27 mouse cellular contexts compared by ENCODE assay signal in genomic region chr10:22919869-22920268, GRCm38 (mm10).
A peak's percentile ranks its signal among the peaks of the same experiment; 100 is the strongest.
DNase-seq lines count a peak whose midpoint lies in the region; ATAC-seq and TF ChIP-seq lines count a peak whose summit lies in the region.
"Had no signal": no experiment of that assay in that cellular context is flagged by ENCODE, and none has a peak within 500 bp of the region (broad histone marks: within the 10 kb centered on the region; RNA-seq: fewer than 3 reads in every experiment).

No protein-coding gene starts in this region.

- TF ChIP-seq EP300 in stomach, postnatal 0 days (optimal IDR thresholded peaks at IDR 0.05), result no peak

- no peak overlapping the region for H3K9ac ChIP-seq in heart, embryonic 13.5 days
- H3K9ac ChIP-seq in heart, embryonic 12.5 days, result no peak overlapping the region
- no peak overlapping the region for H3K9ac ChIP-seq in kidney, embryonic 15.5 days
- H3K9ac ChIP-seq in lung, embryonic 14.5 days, result no peak overlapping the region
- H3K9ac ChIP-seq in stomach, embryonic 14.5 days (replicated peaks; ENCODE audit: low read depth, low read length), result no peak overlapping the region
- H3K9ac ChIP-seq in stomach, postnatal 0 days (ENCODE audit: low read length), result no peak overlapping the region
- H3K9ac ChIP-seq: forebrain, embryonic 13.5 days; limb, embryonic 12.5 days; liver, embryonic 15.5 days; neural tube, embryonic 15.5 days had no signal

- ATAC-seq in heart, embryonic 13.5 days (ENCODE audit: extremely low read depth, insufficient number of reproducible peaks, low FRiP score, low TSS enrichment), result no peak
- no peak for ATAC-seq in heart, embryonic 12.5 days (ENCODE audit: insufficient number of reproducible peaks, low FRiP score)
- no peak for ATAC-seq in kidney, embryonic 15.5 days (replicated peaks; ENCODE audit: low FRiP score)
- peak; percentile 70 for ATAC-seq in lung, embryonic 14.5 days (ENCODE audit: insufficient read depth)
- ATAC-seq in stomach, embryonic 14.5 days (ENCODE audit: insufficient number of reproducible peaks, insufficient read depth, low FRiP score, low read depth), result no peak
- no peak for ATAC-seq in stomach, postnatal 0 days (ENCODE audit: low FRiP score, low TSS enrichment)
- ATAC-seq: forebrain, embryonic 13.5 days; hindbrain, embryonic 16.5 days had no signal

- H3K4me3 ChIP-seq in heart, embryonic 13.5 days, result no peak overlapping the region
- no peak overlapping the region for H3K4me3 ChIP-seq in heart, embryonic 12.5 days
- H3K4me3 ChIP-seq in kidney, embryonic 15.5 days (replicated peaks), result no peak overlapping the region
- no peak overlapping the region for H3K4me3 ChIP-seq in lung, embryonic 14.5 days (ENCODE audit: low read depth, low read length)
- H3K4me3 ChIP-seq in stomach, embryonic 14.5 days (ENCODE audit: low read depth, low read length), result no peak overlapping the region
- no peak overlapping the region for H3K4me3 ChIP-seq in stomach, postnatal 0 days (ENCODE audit: low read depth, low read length)
- H3K4me3 ChIP-seq: forebrain, embryonic 13.5 days; heart, adult 2 months; left cerebral cortex, adult 2 months; limb, embryonic 12.5 days; liver, embryonic 15.5 days; neural tube, embryonic 15.5 days had no signal

- 43% methylated on average over 1 of the region's 1 CpGs for WGBS in heart, embryonic 13.5 days
- 57% methylated on average over 1 of the region's 1 CpGs for WGBS in heart, embryonic 12.5 days
- WGBS in kidney, embryonic 15.5 days, result 58% methylated on average over 1 of the region's 1 CpGs
- 36% methylated on average over 1 of the region's 1 CpGs for WGBS in lung, embryonic 14.5 days
- WGBS in stomach, embryonic 14.5 days, result 40% methylated on average over 1 of the region's 1 CpGs
- WGBS in stomach, postnatal 0 days, result 41% methylated on average over 1 of the region's 1 CpGs

- H3K27me3 ChIP-seq in heart, embryonic 13.5 days (replicated peaks), result no peaks in the 10 kb centered on the region
- H3K27me3 ChIP-seq in heart, embryonic 12.5 days (replicated peaks), result no peaks in the 10 kb centered on the region
- H3K27me3 ChIP-seq in kidney, embryonic 15.5 days, result no peaks in the 10 kb centered on the region
- no peaks in the 10 kb centered on the region for H3K27me3 ChIP-seq in lung, embryonic 14.5 days (ENCODE audit: insufficient read depth, low read length)
- H3K27me3 ChIP-seq in stomach, embryonic 14.5 days (ENCODE audit: control insufficient read depth, insufficient read depth, low read length), result no peaks in the 10 kb centered on the region
- no peaks in the 10 kb centered on the region for H3K27me3 ChIP-seq in stomach, postnatal 0 days (ENCODE audit: control insufficient read depth, insufficient read depth, low read length)
- H3K27me3 ChIP-seq: forebrain, embryonic 13.5 days; limb, embryonic 12.5 days; liver, embryonic 15.5 days; neural tube, embryonic 15.5 days had no signal

- H3K9me3 ChIP-seq in heart, embryonic 13.5 days, result no peaks in the 10 kb centered on the region
- H3K9me3 ChIP-seq in heart, embryonic 12.5 days (replicated peaks), result no peaks in the 10 kb centered on the region
- H3K9me3 ChIP-seq in kidney, embryonic 15.5 days (replicated peaks), result no peaks in the 10 kb centered on the region
- H3K9me3 ChIP-seq in lung, embryonic 14.5 days (ENCODE audit: low read depth, low read length), result no peaks in the 10 kb centered on the region
- H3K9me3 ChIP-seq in stomach, embryonic 14.5 days (ENCODE audit: control insufficient read depth, low read depth, low read length), result no peaks in the 10 kb centered on the region
- no peaks in the 10 kb centered on the region for H3K9me3 ChIP-seq in stomach, postnatal 0 days (ENCODE audit: control insufficient read depth, low read length)
- H3K9me3 ChIP-seq: forebrain, embryonic 13.5 days; G1E; limb, embryonic 12.5 days; liver, embryonic 15.5 days; neural tube, embryonic 15.5 days had no signal

- H3K36me3 ChIP-seq in heart, embryonic 13.5 days, result no peaks in the 10 kb centered on the region
- H3K36me3 ChIP-seq in heart, embryonic 12.5 days, result no peaks in the 10 kb centered on the region
- no peaks in the 10 kb centered on the region for H3K36me3 ChIP-seq in kidney, embryonic 15.5 days
- no peaks in the 10 kb centered on the region for H3K36me3 ChIP-seq in lung, embryonic 14.5 days (ENCODE audit: insufficient read depth)
- no peaks in the 10 kb centered on the region for H3K36me3 ChIP-seq in stomach, embryonic 14.5 days (ENCODE audit: control insufficient read depth, insufficient read depth, low read length)
- no peaks in the 10 kb centered on the region for H3K36me3 ChIP-seq in stomach, postnatal 0 days (ENCODE audit: control insufficient read depth, insufficient read depth, low read length)
- H3K36me3 ChIP-seq: G1E; limb, embryonic 12.5 days; liver, embryonic 15.5 days; neural tube, embryonic 15.5 days had no signal

- peak overlapping the region; percentile 54 for H3K27ac ChIP-seq in heart, embryonic 13.5 days (replicated peaks)
- no peak overlapping the region for H3K27ac ChIP-seq in heart, embryonic 12.5 days (ENCODE audit: poor library complexity, severe bottlenecking)
- peak overlapping the region; percentile 29 for H3K27ac ChIP-seq in kidney, embryonic 15.5 days
- peak overlapping the region; percentile 74; the same call in 1 of the 2 replicates for H3K27ac ChIP-seq in lung, embryonic 14.5 days (ENCODE audit: low read depth)
- peak overlapping the region; percentile 61; the same call in 1 of the 2 replicates for H3K27ac ChIP-seq in stomach, embryonic 14.5 days (ENCODE audit: low read length)
- H3K27ac ChIP-seq in stomach, postnatal 0 days (replicated peaks), result no peak overlapping the region
- H3K27ac ChIP-seq: forebrain, embryonic 13.5 days; heart, adult 2 months; left cerebral cortex, adult 2 months; limb, embryonic 12.5 days; liver, embryonic 15.5 days; neural tube, embryonic 15.5 days had no signal

- no peak overlapping the region for H3K4me2 ChIP-seq in heart, embryonic 13.5 days
- no peak overlapping the region for H3K4me2 ChIP-seq in heart, embryonic 12.5 days
- no peak overlapping the region for H3K4me2 ChIP-seq in kidney, embryonic 15.5 days
- no peak overlapping the region for H3K4me2 ChIP-seq in lung, embryonic 14.5 days
- no peak overlapping the region for H3K4me2 ChIP-seq in stomach, embryonic 14.5 days (replicated peaks; ENCODE audit: low read depth, low read length)
- H3K4me2 ChIP-seq in stomach, postnatal 0 days (replicated peaks; ENCODE audit: low read depth), result no peak overlapping the region
- H3K4me2 ChIP-seq: forebrain, embryonic 13.5 days; limb, embryonic 12.5 days; liver, embryonic 15.5 days; neural tube, embryonic 15.5 days had no signal

- no peaks in the 10 kb centered on the region for H3K4me1 ChIP-seq in heart, embryonic 13.5 days
- H3K4me1 ChIP-seq in heart, embryonic 12.5 days (replicated peaks), result 0 out of 2 replicates have a peak, but pooled peaks cover 3% of the 10 kb centered on the region
- 0 out of 2 replicates have a peak, but pooled peaks cover 12% of the 10 kb centered on the region for H3K4me1 ChIP-seq in kidney, embryonic 15.5 days
- peaks cover 7% of the 10 kb centered on the region; the same call in 1 of the 2 replicates for H3K4me1 ChIP-seq in lung, embryonic 14.5 days (ENCODE audit: insufficient read depth)
- H3K4me1 ChIP-seq in stomach, embryonic 14.5 days (ENCODE audit: control insufficient read depth, insufficient read depth, low read length), result peaks cover 32% of the 10 kb centered on the region
- no peaks in the 10 kb centered on the region for H3K4me1 ChIP-seq in stomach, postnatal 0 days (replicated peaks; ENCODE audit: control insufficient read depth, insufficient read depth)
- H3K4me1 ChIP-seq: forebrain, embryonic 13.5 days; limb, embryonic 12.5 days; liver, embryonic 15.5 days; neural tube, embryonic 15.5 days had no signal

- no peak for TF ChIP-seq CTCF in lung, embryonic 14.5 days (IDR thresholded peaks at IDR 0.05; ENCODE audit: low read depth)
- no peak for TF ChIP-seq CTCF in stomach, postnatal 0 days (IDR thresholded peaks at IDR 0.05; ENCODE audit: low read depth)

- DNase-seq in kidney, postnatal 10 days, result no peak
- peak; percentile 87 for DNase-seq in lung, embryonic 14.5 days
- no peak for DNase-seq in lung, postnatal 14 days
- no peak for DNase-seq in stomach, postnatal 0 days (ENCODE audit: low spot score)
- DNase-seq: adrenal gland, adult 8-10 months; cerebellum, adult 11 months; cerebellum, adult 9-10 months; cerebellum, postnatal 36 days; gastrocnemius, postnatal 36 days; heart, adult 2 months; kidney, adult 18-20 months; midbrain, embryonic 14.5 days; retina, postnatal 1 day; right cerebral cortex, postnatal 14 days; thymus, adult 2 months; thymus, postnatal 36 days had no signal

Comparison
In these comparisons a context has a peak if more than half of its experiments do, and no peak if none do; other contexts are left out.
1. H3K27ac ChIP-seq: peak in heart, embryonic 13.5 days (single experiment), kidney, embryonic 15.5 days (single experiment), lung, embryonic 14.5 days (single experiment) and stomach, embryonic 14.5 days (single experiment); none in heart, embryonic 12.5 days (single experiment) and stomach, postnatal 0 days (single experiment).